Mouse (Mus musculus): ENCODE results near the gene Pold2.

The Pold2 gene

DNA sequence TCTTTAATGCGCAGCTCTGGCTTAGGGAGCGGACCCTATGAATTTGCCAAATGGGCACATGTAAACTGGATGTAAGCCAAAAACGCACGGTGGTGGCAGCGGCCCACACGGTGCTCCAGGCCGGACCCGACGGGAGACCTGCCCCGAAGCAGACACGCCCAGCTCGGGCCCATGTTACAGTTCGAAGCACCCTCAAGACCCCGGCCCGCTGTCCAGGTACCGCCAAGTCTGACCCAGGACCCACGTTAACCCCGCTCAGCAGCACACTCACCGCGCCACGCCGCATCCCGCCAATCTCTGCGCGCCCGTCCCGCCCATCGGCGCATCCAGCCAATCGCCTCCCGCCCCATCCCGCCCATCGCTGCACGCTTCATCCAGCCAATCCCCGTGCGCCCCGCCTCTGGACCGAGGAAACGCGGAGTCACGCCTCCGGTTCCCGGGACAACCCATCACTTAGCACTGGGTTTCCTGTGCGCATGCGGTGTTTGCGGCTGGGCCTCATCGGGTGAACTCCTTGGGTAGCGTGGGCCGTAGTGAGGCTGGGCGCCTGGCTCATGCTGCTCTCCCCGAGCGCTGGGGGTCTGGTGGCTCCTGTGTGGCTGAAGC lies at the start of gene Pold2:
Pold2 (minus strand) TSS at position 372 of the 606 bp plus-strand sequence.
- in situ Hi-C loops (cut with MboI; ENCODE audit: low sequenced_read_pairs), result no loop called here

DNA sequence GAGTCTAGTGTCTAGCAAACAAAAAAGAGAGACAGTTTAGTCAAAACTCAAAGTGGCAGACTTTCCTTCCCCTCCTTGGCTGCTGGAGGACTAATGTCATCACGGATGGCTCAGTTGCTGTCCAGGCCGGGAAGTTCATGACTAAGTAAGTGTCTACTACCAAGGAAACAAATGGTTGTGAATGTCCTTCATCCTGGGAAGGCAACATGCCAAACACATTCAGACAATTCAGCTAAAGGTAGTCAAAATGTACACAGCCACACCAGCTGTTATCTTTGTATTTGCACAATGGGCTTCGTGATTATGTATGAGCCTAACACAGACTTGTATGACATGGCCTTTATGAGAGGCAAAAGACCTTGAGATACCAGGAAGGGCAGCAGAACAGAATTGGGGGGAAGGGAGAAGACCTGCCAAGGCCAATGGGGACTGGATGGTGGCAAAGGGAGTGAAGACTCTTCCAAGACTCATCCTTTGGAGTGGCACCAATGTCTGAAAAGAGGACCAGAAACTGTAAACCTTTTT lies 48.7 kb upstream of the Pold2 start:
- in situ Hi-C loops (cut with MboI; ENCODE audit: low sequenced_read_pairs), result no loop called here

DNA sequence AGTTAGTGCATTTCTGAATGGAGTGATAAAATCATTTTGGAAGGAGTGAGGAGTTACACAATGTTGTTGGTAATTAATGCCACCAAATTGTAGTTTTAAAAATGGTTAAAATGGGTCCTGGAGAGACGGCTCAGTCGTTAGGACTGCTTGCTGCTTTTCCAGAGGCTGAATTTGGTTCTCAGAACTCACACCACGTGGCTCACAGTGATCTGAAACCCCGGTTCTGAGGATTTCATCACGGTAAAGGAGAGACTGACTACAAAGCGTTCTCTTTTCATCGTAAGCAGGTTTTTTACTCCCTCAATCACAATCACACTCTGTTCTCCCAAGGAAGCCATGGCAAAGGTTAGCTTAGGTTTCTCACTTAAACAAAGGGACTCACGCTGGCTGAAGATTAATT lies 46.6 kb upstream of the Pold2 start:
- in situ Hi-C loops (cut with MboI; ENCODE audit: low sequenced_read_pairs), result no loop called here

DNA sequence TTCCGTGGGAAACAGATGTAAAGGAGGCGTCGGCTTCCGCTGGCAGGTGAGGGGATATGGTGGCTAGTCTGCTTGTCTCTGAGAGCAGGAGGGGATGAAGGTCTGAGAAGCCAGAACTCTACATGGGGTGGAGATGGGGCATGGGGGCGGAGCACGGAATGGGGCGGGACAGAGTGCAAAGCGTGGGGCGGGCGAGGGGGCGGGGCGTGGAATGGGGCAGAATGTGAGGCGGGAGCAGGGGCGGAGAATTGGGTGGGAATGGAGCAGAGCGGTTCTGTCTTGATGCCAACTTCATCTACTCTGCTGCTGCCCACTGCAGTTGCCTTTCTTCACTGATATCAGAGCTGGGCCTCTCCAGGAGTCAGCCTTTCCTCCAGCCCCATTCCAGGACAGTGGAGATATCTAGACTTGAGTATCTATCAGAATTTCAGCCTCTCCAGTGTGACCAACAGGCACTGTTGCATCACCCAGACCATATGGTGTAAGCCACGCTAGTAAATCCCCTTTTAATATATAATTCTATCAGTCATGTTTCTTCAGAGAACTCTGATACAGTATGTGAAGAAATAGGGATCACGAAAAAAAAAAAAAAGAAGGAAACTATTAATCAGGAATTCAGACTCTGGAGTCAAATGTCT lies 42.4 kb upstream of the Pold2 start:
- in situ Hi-C loops (cut with MboI; ENCODE audit: low sequenced_read_pairs), result no loop called here

DNA sequence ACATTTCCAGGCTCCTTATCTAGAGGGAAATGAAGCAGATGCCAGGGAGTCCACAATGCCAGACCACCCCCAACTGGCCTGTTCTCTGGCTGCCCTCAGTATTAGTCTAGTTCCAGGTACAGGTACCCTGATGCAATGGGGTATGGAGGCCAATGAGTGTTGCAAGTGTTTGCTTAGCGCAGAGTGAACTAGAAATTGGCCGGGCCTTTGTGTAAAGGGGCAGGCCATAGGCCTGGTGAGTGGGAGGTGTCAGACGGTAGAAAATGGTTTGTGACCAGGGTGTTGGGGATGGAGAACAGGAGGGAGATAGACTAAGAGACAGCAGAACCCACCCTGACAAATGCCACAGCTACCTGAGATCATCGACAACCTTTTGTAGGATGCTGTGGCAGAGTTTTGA lies 41.5 kb upstream of the Pold2 start:
- in situ Hi-C loops (cut with MboI; ENCODE audit: low sequenced_read_pairs), result no loop called here

DNA sequence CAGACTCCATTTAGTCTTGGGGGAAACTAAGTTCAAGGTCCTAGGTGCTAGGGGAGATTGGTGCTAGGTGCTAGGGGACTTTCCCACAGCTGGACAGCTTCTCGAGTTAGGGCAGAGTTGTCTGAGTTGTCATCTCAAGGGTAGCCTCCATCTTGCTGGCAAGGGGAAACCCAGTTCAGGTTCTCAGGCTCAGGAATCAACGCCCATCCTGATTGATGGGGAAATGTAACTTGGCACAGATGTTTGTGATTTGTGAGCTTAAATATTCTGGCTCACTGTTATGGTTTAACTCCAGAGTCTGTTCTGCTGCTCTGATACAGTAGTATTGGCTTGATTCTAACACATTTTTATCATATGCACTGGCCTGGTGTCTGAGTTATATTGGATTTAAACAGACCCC lies 40.0 kb upstream of the Pold2 start:
- in situ Hi-C loops (cut with MboI; ENCODE audit: low sequenced_read_pairs), result no loop called here

DNA sequence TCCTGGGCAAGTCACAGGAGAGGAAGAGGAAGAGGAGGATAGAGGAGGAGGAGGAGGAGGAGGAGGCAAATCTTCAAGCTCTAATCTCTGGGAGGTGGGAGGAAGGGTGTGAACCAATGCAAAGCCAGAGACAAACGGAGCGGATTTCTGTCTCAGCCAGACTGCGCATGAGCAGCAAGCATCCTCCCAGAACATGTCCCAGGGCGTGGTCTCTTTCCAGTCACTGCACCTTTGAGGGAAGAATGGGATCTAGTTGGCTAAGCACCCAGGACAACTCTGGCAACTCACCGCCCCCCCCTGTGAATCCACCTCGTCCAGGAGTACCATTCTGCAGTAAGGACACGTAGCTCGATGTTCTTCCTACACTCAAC lies 38.1 kb upstream of the Pold2 start:
- in situ Hi-C loops (cut with MboI; ENCODE audit: low sequenced_read_pairs), result no loop called here

DNA sequence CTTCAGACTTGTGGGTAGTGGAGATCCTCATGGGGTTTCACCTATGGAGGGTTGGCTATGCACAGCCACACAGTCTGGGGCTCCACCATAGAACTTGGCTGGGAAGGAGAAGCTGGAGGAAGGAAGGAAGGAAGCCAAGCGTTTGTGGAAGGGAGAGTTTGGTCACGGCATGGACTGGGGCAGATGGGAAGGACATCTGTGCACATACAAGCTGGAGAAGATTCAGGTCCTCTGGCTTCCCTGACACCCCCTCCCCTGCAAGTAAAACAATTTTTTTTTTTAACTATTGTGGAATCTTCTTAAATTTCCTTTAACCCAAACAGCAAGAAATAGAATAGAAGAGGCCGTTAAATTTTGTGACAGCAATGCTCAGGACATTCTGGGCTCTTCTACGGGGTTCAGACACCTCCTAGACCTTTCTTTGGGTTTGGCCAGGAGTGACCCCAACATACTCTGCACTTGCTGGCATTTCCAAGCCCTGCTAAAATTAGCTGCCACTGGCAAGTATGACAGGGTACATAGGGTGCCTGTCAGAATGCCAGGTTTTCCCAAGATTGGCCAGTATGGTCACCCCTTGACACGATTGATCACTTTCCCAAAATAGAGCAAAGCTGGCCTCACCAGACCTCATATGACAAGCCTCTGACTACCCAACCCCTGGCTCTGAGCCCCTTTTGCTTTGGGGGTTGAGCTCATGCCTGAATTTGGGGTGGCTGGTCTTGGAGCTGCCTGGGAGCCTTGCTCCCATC lies 37.5 kb upstream of the Pold2 start:
- in situ Hi-C loops (cut with MboI; ENCODE audit: low sequenced_read_pairs), result no loop called here

DNA sequence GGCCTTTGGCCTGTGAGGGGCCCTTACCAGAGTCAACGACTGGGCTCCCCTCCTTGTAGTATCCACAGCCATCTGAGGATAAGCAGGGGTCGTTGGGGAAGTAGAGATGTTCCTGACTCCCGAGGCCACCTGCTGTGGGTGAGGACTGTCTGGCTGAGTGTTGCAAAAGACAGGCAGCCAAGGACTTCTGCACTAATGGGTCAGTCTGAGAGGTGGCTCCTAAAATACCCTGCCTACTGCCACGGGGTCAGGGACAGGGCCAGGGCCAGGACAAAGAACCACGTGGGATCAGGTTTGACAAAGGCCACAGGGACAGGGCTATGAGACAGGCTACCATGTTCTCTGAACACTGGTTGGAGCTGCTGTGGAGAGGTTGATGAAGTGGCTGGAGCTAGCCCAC lies 36.8 kb upstream of the Pold2 start:
- in situ Hi-C loops (cut with MboI; ENCODE audit: low sequenced_read_pairs), result no loop called here

DNA sequence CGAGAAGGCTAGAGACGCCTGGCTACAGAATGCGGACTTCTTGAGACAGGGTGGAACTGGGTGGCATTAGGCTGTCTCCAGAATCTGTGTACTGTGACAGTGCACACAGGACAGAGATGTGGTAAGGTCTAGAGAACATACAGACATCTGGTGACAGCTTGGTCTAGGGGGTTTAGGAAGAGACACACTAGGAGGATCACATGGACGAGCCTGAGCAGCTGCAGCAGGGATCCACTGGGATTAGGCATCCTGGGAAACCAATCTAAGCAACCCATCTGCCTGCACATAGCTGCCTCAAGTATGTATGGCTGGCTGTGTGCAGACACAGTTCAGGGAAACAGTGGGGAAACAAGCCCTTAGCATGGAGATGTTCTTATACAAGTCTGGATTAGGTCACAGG lies 35.8 kb upstream of the Pold2 start:
- in situ Hi-C loops (cut with MboI; ENCODE audit: low sequenced_read_pairs), result no loop called here

DNA sequence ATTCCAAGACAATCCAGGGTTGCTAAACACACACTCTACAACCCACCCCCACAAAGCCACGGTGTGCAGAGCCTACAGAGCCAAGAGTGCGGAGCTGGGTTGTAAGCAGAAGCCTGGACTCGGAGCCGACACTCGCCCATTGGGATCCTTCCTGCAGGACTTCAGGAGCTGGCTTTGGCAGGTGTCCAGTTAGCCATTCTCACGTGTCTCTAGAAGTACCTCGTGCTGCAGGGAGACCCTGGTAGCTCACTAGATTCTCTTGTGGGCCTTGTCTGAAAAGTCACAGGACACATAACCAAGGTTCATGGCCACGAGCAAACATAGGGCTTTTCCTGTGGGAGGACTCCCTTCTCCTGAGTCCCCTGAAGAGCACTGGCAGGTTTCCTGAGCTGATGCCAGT lies 35.2 kb upstream of the Pold2 start:
- in situ Hi-C loops (cut with MboI; ENCODE audit: low sequenced_read_pairs), result no loop called here

DNA sequence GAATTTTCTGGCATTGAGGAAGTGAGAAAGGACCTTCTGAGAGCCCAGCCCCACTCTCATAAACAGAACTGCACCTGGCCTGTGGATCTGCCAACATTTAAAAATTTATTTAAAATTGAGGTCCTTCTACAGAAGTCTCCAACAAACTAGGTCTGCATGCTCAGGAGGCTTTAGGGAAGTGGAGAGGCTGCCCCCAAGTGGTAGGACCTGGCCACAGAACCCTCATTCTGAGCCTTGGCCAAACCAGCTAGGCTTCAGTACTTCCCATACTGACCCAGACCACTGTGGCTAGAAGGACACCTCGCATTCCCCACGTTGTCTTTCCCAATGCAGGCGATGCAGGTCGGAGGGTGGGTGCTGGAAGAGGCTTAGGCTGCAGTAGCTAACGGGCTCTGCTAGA lies 34.5 kb upstream of the Pold2 start:
- in situ Hi-C loops (cut with MboI; ENCODE audit: low sequenced_read_pairs), result no loop called here

DNA sequence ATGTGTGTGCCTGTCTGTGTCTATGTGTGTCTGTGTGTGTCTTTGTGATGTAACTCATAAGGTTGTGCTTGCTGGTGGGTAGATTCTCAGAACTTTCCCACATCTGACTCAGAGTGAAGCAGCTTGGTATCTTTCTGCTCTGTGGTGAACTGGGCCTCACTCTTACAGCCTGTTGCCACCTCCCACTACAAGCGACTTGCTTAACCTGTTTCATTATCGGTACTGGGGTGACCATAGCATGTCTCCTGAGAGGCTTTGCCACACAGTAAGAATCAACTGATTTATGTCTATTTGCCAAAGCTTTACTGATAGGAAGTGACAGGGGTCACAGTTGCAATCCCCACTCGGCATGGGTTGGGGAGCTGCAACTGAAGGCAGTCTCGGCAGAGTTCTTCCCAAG lies 30.6 kb upstream of the Pold2 start:
- in situ Hi-C loops (cut with MboI; ENCODE audit: low sequenced_read_pairs), result no loop called here

DNA sequence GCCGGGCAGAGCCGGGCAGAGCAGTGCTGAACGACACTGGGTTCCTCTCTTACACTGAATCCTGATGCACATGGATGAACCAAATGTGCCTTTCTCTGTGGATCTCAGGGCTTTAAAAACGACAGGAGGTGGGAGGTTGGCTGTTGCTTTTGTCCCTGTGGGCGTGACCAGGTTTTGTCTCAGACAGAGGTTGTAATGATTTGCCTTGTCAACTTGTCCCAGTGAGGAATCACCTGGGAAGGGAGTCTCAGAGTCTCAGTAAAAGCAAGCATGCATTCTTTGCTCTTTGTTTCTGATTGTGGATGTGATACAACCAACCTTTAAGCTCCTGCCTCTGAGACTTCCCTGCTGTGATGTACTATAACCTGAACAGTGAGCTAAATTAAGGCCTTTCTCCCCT lies 29.0 kb upstream of the Pold2 start:
- in situ Hi-C loops (cut with MboI; ENCODE audit: low sequenced_read_pairs), result no loop called here

DNA sequence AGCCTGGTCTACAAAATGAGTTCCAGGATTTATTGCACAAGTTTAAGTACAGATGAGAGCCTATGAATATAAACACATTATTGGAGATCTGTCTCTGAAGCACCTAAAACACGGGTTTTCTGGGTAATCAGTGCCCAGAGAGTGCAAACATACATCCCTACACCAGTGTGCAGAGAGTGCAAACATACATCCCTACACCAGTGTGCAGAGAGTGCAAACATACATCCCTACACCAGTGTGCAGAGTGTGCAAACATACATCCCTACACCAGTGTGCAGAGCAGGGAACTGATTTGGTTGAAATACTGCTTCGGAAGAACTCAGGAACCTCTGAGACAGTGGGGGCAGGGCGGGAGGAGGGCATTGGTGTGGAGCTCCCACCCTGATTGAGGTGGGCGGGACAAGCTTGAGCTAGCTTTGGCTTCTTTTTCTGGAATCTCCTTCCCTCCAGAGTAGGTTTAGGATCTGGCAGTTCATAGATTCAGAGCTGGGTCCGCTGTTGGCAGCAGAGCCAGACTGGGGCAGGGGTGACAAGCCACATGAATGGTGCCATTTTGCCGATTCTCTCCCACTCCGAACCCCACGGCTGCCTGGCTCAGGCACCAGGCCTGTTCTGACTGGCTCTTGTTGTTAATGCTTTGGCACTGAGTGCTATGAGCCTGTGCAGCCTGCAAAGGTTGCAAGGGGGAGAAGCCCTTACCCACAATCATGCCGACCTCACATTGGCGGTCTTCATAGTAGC lies 27.9 kb upstream of the Pold2 start:
- in situ Hi-C loops (cut with MboI; ENCODE audit: low sequenced_read_pairs), result no loop called here

DNA sequence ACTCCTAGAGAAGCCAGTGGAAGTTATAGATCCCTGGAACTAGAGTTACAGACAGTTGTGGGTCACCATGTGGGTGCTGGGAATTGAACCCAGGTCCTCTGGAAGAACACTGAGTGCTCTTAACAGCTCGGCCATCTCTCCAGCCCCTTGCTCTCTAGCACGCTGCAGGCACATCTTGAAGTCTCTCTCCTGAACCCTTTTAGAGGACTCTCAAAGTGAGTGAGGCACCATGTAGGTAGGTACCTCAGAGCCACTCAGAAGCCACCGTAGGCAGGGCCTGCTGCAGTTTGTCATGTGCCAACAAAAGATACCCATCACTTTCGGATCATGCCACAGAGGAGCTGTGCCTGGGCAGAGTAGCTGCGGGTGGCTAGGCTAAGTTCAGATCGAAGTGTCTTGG lies 26.8 kb upstream of the Pold2 start:
- in situ Hi-C loops (cut with MboI; ENCODE audit: low sequenced_read_pairs), result no loop called here

DNA sequence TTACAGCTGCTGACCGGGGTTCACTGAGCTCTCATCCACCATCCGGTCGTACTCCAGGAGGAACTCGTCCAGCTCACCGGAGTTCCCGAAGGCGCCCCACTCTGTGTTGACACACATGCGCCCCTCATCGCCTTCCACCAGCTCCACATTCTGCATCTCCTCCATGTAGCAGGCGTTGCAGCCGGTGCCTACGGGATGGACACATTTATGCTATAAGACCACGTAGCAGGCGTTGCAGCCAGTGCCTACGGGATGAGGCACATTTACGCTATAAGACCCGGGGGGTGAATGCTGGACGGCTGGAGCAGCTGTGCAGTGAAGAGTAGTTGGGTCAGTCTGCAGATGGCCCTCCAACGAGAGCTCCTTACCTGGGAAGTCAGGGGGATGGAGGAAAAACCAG lies 26.3 kb upstream of the Pold2 start:
- in situ Hi-C loops (cut with MboI; ENCODE audit: low sequenced_read_pairs), result no loop called here

DNA sequence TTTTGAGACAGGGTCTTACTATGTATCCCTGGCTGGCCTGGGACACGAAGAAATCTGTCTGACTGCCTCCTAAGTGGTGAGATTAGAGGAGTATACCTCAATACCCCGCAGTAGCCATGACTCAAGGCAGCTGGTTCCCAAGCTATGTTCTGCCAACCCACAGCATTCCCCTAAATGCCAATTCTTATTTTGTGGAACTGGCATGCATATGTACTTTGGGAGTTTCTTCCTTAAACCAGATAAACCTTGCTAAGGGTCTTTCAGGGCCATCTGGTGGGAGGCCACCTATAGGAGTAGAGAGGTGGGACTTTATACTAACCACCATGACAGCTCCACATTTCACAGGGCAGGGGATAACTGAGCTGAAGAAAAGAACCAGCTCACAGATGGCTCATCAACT lies 25.8 kb upstream of the Pold2 start:
- in situ Hi-C loops (cut with MboI; ENCODE audit: low sequenced_read_pairs), result no loop called here

DNA sequence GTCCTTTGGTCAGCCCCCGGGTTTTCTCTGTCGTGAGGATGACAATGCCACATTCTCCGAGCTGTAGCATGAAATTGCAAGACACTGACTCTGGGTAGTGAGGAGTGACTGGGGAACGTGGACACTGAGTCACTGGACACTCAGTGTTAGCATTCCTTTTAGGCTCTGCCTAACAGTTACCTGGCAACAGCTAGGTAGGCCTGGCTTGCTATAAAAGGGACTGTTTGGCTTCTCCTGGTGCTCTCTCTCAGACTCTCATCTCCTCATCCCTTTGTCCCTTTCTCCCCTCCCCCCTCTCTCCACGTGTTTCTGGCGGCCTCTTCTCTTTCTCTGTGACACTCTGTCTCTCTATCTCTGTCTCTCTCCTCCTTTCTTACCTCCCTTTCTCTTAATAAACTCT lies 24.3 kb upstream of the Pold2 start:
- in situ Hi-C loops (cut with MboI; ENCODE audit: low sequenced_read_pairs), result no loop called here

DNA sequence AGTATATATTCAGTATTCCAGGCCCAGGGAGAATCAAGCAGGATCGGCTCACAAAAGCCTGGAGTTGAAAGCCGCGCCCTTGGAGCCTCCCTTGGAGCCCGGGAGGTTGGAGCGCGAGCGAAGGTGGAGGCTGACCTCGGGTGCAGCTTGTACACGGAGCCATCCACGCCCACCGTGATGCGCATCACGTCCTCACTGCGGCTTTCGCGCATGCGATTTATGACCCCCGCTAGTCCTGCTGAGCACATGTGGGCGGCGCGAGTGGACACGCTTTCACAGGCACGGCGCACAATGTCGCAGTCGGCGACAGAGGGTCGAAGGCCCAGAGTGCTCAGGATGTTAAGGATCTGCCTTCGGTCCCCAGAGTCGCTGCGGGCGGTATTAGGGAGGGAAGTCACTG lies 23.9 kb upstream of the Pold2 start:
- in situ Hi-C loops (cut with MboI; ENCODE audit: low sequenced_read_pairs), result no loop called here

DNA sequence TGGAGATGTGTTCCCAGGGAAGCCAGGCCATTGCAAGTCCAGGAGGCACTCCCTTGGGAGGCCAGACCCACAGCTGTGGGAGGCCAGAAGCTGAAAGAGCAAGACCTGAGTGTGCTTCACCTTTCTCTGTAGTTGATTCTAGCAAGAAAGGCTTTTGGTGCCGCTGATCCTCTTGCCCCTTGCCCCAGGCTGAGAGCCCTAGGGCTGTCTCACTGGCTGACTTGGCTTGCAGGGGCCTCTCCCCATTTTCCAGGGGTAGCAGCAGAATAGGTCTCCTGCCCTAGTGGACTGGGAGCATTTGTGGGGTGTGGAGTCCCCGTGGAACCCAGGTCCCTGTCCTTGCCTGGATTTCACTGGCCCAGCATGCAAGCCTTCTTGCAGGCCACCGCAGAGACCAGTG lies 23.2 kb upstream of the Pold2 start:
- in situ Hi-C loops (cut with MboI; ENCODE audit: low sequenced_read_pairs), result no loop called here

DNA sequence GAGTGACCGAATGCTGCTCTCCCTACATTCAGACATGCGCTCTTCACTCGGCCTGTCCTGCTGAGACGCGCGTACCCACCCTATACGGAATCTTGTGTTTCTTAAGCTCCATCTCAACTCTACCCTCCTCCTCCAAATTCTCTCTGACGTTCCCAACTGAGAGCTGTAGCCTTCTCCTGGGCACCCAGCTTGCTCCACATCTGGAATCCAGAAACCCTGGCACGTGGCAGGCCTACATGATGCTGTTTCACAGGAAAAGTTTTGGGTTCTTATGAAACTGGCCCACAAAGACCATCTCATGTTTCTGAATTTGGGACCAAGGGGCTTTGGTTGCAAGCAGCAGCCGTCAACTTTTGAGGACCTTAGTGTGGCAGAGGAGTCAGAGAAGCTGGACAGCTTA lies 21.2 kb upstream of the Pold2 start:
- in situ Hi-C loops (cut with MboI; ENCODE audit: low sequenced_read_pairs), result no loop called here

Measured in CH12F3 (cell line).